Mouse (Mus musculus): ENCODE results near the gene Camta1. TPM values are rescaled to one million over a fixed set of nuclear protein-coding genes. Genes with fewer than 3 reads are reported as not detected.

The Camta1 gene
- polyA plus RNA-seq, 1 experiment: 27.1 TPM

DNA sequence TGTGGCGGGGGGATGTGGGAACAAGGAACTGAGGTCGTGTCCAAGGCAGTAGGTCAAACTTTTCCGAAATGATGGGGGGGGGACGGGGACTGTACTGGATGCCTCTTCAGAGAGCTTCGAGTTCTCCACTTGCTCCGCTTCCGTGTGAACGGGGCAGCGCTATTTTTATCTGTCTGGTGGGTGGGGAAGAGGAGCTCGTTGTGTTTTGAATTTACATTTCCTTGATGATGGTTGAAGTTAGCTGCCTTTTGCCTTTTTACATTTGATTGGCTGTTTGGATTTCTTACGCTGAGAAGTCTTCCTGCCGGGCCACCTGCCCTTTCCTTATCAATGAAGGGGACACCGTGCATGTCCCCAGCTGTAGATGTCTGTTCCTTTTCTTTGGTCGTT is 923.6 kb downstream of the Camta1 start:
- no peaks in the 10 kb centered on the region for H3K27me3 ChIP-seq (ENCODE audit: control insufficient read depth, insufficient read depth, low read length)
- TF ChIP-seq CTCF (IDR thresholded peaks at IDR 0.05; ENCODE audit: borderline replicate concordance, control insufficient read depth, extremely low read depth, insufficient read depth, low read length, poor library complexity) (no peak), POLR2A (IDR thresholded peaks at IDR 0.05; ENCODE audit: control insufficient read depth, extremely low read depth, insufficient read depth, low read length, poor library complexity) (no peak)
- DNase-seq: peak; percentile 41
- peaks cover 30% of the 10 kb centered on the region for H3K4me1 ChIP-seq (replicated peaks; ENCODE audit: control insufficient read depth, insufficient read depth, low read length)
- 0 out of 2 replicates have a peak overlapping the region, but pooled peaks have one; percentile 9 for H3K4me3 ChIP-seq (ENCODE audit: control insufficient read depth, insufficient read depth, low read length)
- H3K36me3 ChIP-seq (ENCODE audit: control insufficient read depth, insufficient read depth, low read length): no peaks in the 10 kb centered on the region
- WGBS: 17% methylated on average over 14 of the region's 14 CpGs
- peak overlapping the region; percentile 84 for H3K27ac ChIP-seq (ENCODE audit: control insufficient read depth, insufficient read depth, low read length)

DNA sequence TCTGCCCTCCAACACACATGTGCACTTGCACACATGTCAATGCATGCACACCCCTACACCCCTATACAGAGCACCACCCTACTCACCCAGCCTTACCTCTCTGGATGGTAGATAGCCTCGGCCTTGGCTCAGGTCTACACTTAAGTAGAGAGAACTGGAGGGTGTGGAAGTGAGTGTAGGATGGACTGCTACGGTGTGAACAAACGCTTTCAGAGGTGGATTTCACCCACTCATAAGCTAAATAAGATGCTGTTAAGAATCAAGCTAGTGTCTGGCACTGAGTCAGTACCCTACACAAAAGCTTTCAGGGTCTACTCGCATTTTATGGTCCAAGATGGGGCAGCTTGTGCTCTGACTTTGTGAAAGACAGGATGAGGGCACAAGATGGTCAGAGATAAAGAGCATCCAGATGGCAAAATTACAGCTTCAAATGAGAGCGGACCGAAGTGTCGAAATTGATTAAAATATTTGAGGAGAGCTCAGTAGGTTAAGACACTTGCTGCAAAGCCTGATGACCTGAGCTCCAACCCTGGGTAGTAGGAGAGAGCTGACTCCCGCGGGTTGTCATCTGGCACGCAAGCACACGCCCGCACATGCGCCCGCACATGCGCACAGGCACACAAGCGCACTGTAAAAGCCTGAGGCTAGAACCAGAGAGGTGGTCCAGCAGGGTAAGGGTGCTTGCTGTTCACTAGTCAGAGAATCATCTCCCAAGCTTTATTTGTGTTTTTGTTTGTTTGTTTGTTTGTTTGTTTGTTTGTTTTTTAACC is 924.2 kb downstream of the Camta1 start:
- no peak for TF ChIP-seq CTCF (IDR thresholded peaks at IDR 0.05; ENCODE audit: borderline replicate concordance, control insufficient read depth, extremely low read depth, insufficient read depth, low read length, poor library complexity)
- TF ChIP-seq POLR2A (IDR thresholded peaks at IDR 0.05; ENCODE audit: control insufficient read depth, extremely low read depth, insufficient read depth, low read length, poor library complexity): no peak
- H3K36me3 ChIP-seq (ENCODE audit: control insufficient read depth, insufficient read depth, low read length): no peaks in the 10 kb centered on the region
- no peaks in the 10 kb centered on the region for H3K27me3 ChIP-seq (ENCODE audit: control insufficient read depth, insufficient read depth, low read length)
- peak; percentile 58 for DNase-seq
- 0 out of 2 replicates have a peak overlapping the region, but pooled peaks have one; percentile 9 for H3K4me3 ChIP-seq (ENCODE audit: control insufficient read depth, insufficient read depth, low read length)
- H3K27ac ChIP-seq (ENCODE audit: control insufficient read depth, insufficient read depth, low read length): peak overlapping the region; percentile 84
- H3K4me1 ChIP-seq (replicated peaks; ENCODE audit: control insufficient read depth, insufficient read depth, low read length): peaks cover 30% of the 10 kb centered on the region
- WGBS: 72% methylated on average over 16 of the region's 16 CpGs

DNA sequence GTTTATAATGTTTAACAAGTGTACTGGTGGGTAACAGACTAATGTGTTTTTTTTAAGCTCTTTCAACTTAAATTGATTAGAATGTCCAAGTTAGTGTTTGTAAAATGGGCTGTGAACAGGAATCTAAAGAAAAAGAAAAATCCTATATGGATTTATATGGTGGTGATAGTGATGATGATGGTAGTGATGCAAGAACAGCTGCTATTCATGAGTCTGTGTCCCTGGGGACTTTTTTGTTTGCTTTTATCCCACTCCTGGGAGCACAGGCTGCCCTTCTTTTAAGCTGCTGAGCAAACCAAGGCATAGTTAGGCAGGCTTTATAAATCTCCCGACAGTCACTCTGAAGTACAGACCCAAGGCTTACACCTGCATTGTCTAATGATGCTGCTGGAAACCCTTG is 928.2 kb downstream of the Camta1 start:
- Histone ChIP-seq H3K27me3 (ENCODE audit: control insufficient read depth, insufficient read depth, low read length) (no peaks in the 10 kb centered on the region), H3K4me3 (ENCODE audit: control insufficient read depth, insufficient read depth, low read length) (no peak overlapping the region), H3K27ac (ENCODE audit: control insufficient read depth, insufficient read depth, low read length) (no peak overlapping the region), H3K36me3 (ENCODE audit: control insufficient read depth, insufficient read depth, low read length) (no peaks in the 10 kb centered on the region), H3K4me1 (replicated peaks; ENCODE audit: control insufficient read depth, insufficient read depth, low read length) (peaks cover 14% of the 10 kb centered on the region)
- no peak for DNase-seq
- TF ChIP-seq CTCF (IDR thresholded peaks at IDR 0.05; ENCODE audit: borderline replicate concordance, control insufficient read depth, extremely low read depth, insufficient read depth, low read length, poor library complexity) (no peak), POLR2A (IDR thresholded peaks at IDR 0.05; ENCODE audit: control insufficient read depth, extremely low read depth, insufficient read depth, low read length, poor library complexity) (no peak)
- 97% methylated on average over 1 of the region's 1 CpGs for WGBS

DNA sequence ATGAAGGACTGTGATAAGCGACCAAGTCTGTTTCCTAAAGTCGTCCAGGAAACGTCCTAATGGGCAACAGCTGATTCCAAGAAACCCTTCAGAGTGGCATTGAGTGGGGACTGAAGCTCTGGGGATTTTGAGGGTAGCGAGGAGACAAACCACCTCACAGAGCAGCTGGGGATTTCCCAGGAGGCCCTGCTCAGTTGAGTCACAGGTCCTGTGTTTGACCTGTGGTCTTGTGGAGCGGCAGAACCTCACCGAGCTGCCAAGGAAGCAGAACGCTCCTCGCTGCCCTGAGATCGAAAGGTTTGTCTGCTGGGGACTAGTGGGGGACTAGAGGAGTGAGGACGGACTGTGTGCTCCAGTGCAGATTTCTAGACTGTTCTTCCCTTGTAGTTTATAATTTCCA is 933.9 kb downstream of the Camta1 start:
- no peak for TF ChIP-seq CTCF (IDR thresholded peaks at IDR 0.05; ENCODE audit: borderline replicate concordance, control insufficient read depth, extremely low read depth, insufficient read depth, low read length, poor library complexity)
- TF ChIP-seq POLR2A (IDR thresholded peaks at IDR 0.05; ENCODE audit: control insufficient read depth, extremely low read depth, insufficient read depth, low read length, poor library complexity): no peak
- no peak for DNase-seq
- peaks cover 6% of the 10 kb centered on the region; the same call in 1 of the 2 replicates for H3K4me1 ChIP-seq (replicated peaks; ENCODE audit: control insufficient read depth, insufficient read depth, low read length)
- H3K4me3 ChIP-seq (ENCODE audit: control insufficient read depth, insufficient read depth, low read length): no peak overlapping the region
- no peaks in the 10 kb centered on the region for H3K27me3 ChIP-seq (ENCODE audit: control insufficient read depth, insufficient read depth, low read length)
- 6% methylated on average over 10 of the region's 10 CpGs for WGBS
- no peaks in the 10 kb centered on the region for H3K36me3 ChIP-seq (ENCODE audit: control insufficient read depth, insufficient read depth, low read length)
- no peak overlapping the region for H3K27ac ChIP-seq (ENCODE audit: control insufficient read depth, insufficient read depth, low read length)

DNA sequence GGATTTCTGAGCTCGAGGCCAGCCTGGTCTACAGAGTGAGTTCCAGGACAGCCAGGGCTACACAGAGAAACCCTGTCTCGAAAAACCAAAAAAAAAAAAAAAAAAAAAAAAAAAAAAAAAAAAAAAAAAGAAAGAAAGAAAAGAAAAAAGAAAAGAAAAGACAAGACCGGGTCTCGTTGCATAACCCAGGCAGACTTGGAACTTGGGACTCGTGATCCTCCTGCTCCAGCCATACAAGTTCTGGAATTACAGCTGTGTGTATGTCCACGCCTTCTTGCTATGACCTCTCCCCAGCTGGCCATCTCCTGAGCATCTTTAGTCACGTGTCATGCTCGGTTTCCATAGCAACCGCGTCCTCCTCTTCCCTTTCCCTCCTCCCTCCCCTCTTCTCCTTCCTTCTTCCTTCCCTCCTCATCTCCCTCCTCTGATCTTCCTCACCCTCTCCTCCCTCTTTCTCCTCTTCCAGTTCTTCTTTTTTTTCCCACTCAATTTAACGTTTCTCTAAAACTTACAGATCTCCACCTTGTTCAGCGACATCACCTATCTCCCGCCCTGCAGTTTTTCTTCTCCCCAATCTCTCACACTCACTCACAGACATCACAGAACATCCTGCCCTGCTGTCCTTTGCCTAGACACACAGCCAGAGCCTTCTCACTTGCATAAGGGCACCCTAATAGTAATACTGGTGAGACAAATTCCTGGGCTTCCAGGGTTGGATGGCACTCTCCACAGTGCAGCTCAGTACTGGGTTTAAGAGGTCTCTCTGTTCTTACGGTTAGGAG is 934.6 kb downstream of the Camta1 start:
- no peak for DNase-seq
- H3K4me3 ChIP-seq (ENCODE audit: control insufficient read depth, insufficient read depth, low read length): no peak overlapping the region

DNA sequence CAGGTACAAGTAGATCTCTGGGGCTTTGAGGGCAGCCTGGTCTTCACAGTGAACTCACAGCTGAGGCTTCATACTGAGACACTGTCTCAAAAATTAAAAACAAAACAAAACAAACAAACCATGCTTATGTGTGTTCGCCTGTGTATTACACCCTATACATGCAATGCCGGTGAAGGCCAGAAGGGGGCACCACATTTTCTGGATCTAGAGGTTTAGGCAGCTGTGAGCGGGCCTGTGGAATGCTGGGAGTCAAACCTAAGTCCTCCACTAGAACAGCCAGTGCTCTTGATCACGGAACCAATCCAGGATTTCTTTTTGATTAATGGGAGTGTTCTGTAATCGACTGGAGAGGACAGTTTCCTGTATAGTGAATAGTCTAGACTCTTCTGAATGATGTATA is 935.8 kb downstream of the Camta1 start:
- Histone ChIP-seq H3K4me3 (ENCODE audit: control insufficient read depth, insufficient read depth, low read length) (no peak overlapping the region), H3K4me1 (replicated peaks; ENCODE audit: control insufficient read depth, insufficient read depth, low read length) (peaks cover 12% of the 10 kb centered on the region), H3K27ac (ENCODE audit: control insufficient read depth, insufficient read depth, low read length) (no peak overlapping the region), H3K36me3 (ENCODE audit: control insufficient read depth, insufficient read depth, low read length) (no peaks in the 10 kb centered on the region), H3K27me3 (ENCODE audit: control insufficient read depth, insufficient read depth, low read length) (no peaks in the 10 kb centered on the region)
- TF ChIP-seq POLR2A (IDR thresholded peaks at IDR 0.05; ENCODE audit: control insufficient read depth, extremely low read depth, insufficient read depth, low read length, poor library complexity): no peak
- TF ChIP-seq CTCF (IDR thresholded peaks at IDR 0.05; ENCODE audit: borderline replicate concordance, control insufficient read depth, extremely low read depth, insufficient read depth, low read length, poor library complexity): peak; percentile 64; the same call in 1 of the 2 replicates
- WGBS: 67% methylated on average over 5 of the region's 5 CpGs
- DNase-seq: no peak

More for the DNA sequence above, 934.6 kb downstream of the Camta1 start:
- 45% methylated on average over 14 of the region's 14 CpGs for WGBS
- TF ChIP-seq POLR2A (IDR thresholded peaks at IDR 0.05; ENCODE audit: control insufficient read depth, extremely low read depth, insufficient read depth, low read length, poor library complexity): no peak
- TF ChIP-seq CTCF (IDR thresholded peaks at IDR 0.05; ENCODE audit: borderline replicate concordance, control insufficient read depth, extremely low read depth, insufficient read depth, low read length, poor library complexity): no peak
- Histone ChIP-seq H3K27ac (ENCODE audit: control insufficient read depth, insufficient read depth, low read length) (no peak overlapping the region), H3K4me1 (replicated peaks; ENCODE audit: control insufficient read depth, insufficient read depth, low read length) (peaks cover 7% of the 10 kb centered on the region; the same call in 1 of the 2 replicates), H3K27me3 (ENCODE audit: control insufficient read depth, insufficient read depth, low read length) (no peaks in the 10 kb centered on the region), H3K36me3 (ENCODE audit: control insufficient read depth, insufficient read depth, low read length) (no peaks in the 10 kb centered on the region)
